Mouse (Mus musculus): ENCODE results near the gene Crispld2. TPM values are rescaled to one million over a fixed set of nuclear protein-coding genes. Genes with fewer than 3 reads are reported as not detected.

Crispld2 gene
- polyA plus RNA-seq, 1 experiment: 7.6 TPM

- H3K4me1 ChIP-seq (replicated peaks; ENCODE audit: control insufficient read depth, insufficient read depth, low read length): peaks cover 8% of the 10 kb centered on the region
- TF ChIP-seq CTCF (IDR thresholded peaks at IDR 0.05; ENCODE audit: borderline replicate concordance, control insufficient read depth, extremely low read depth, insufficient read depth, low read length, poor library complexity): no peak
- TF ChIP-seq POLR2A (IDR thresholded peaks at IDR 0.05; ENCODE audit: control insufficient read depth, extremely low read depth, insufficient read depth, low read length, poor library complexity): no peak
- DNase-seq: no peak
- WGBS: 94% methylated on average over 11 of the region's 11 CpGs
- H3K27ac ChIP-seq (ENCODE audit: control insufficient read depth, insufficient read depth, low read length): no peak overlapping the region
- H3K4me3 ChIP-seq (ENCODE audit: control insufficient read depth, insufficient read depth, low read length): no peak overlapping the region
- H3K27me3 ChIP-seq (ENCODE audit: control insufficient read depth, insufficient read depth, low read length): no peaks in the 10 kb centered on the region
- no peaks in the 10 kb centered on the region for H3K36me3 ChIP-seq (ENCODE audit: control insufficient read depth, insufficient read depth, low read length)
Measured at GRCm38 (mm10) chr8:120039313-120039919, 47.2 kb downstream of the Crispld2 start.

GRCm38 (mm10) chr8:120040861-120041260, 48.6 kb downstream of the Crispld2 start:
- H3K36me3 ChIP-seq (ENCODE audit: control insufficient read depth, insufficient read depth, low read length): no peaks in the 10 kb centered on the region
- DNase-seq: peak; percentile 27
- no peak overlapping the region for H3K4me3 ChIP-seq (ENCODE audit: control insufficient read depth, insufficient read depth, low read length)

GRCm38 (mm10) chr8:120042542-120043312, 50.5 kb downstream of the Crispld2 start:
- no peak for DNase-seq
- Histone ChIP-seq H3K27ac (ENCODE audit: control insufficient read depth, insufficient read depth, low read length) (no peak overlapping the region), H3K36me3 (ENCODE audit: control insufficient read depth, insufficient read depth, low read length) (no peaks in the 10 kb centered on the region), H3K4me3 (ENCODE audit: control insufficient read depth, insufficient read depth, low read length) (no peak overlapping the region), H3K4me1 (replicated peaks; ENCODE audit: control insufficient read depth, insufficient read depth, low read length) (peaks cover 11% of the 10 kb centered on the region), H3K27me3 (ENCODE audit: control insufficient read depth, insufficient read depth, low read length) (no peaks in the 10 kb centered on the region)
- TF ChIP-seq POLR2A (IDR thresholded peaks at IDR 0.05; ENCODE audit: control insufficient read depth, extremely low read depth, insufficient read depth, low read length, poor library complexity): no peak
- TF ChIP-seq CTCF (IDR thresholded peaks at IDR 0.05; ENCODE audit: borderline replicate concordance, control insufficient read depth, extremely low read depth, insufficient read depth, low read length, poor library complexity): no peak
- 95% methylated on average over 10 of the region's 10 CpGs for WGBS

More at GRCm38 (mm10) chr8:120040861-120041260, 48.6 kb downstream of the Crispld2 start:
- Histone ChIP-seq H3K27ac (ENCODE audit: control insufficient read depth, insufficient read depth, low read length) (no peak overlapping the region), H3K4me1 (replicated peaks; ENCODE audit: control insufficient read depth, insufficient read depth, low read length) (peaks cover 11% of the 10 kb centered on the region), H3K27me3 (ENCODE audit: control insufficient read depth, insufficient read depth, low read length) (no peaks in the 10 kb centered on the region)
- 8% methylated on average over 1 of the region's 1 CpGs for WGBS
- no peak for TF ChIP-seq CTCF (IDR thresholded peaks at IDR 0.05; ENCODE audit: borderline replicate concordance, control insufficient read depth, extremely low read depth, insufficient read depth, low read length, poor library complexity)
- no peak for TF ChIP-seq POLR2A (IDR thresholded peaks at IDR 0.05; ENCODE audit: control insufficient read depth, extremely low read depth, insufficient read depth, low read length, poor library complexity)

- Histone ChIP-seq H3K36me3 (ENCODE audit: control insufficient read depth, insufficient read depth, low read length) (no peaks in the 10 kb centered on the region), H3K27ac (ENCODE audit: control insufficient read depth, insufficient read depth, low read length) (no peak overlapping the region), H3K4me3 (ENCODE audit: control insufficient read depth, insufficient read depth, low read length) (no peak overlapping the region), H3K4me1 (replicated peaks; ENCODE audit: control insufficient read depth, insufficient read depth, low read length) (peaks cover 21% of the 10 kb centered on the region), H3K27me3 (ENCODE audit: control insufficient read depth, insufficient read depth, low read length) (no peaks in the 10 kb centered on the region)
- no peak for DNase-seq
- 95% methylated on average over 8 of the region's 8 CpGs for WGBS
- TF ChIP-seq CTCF (IDR thresholded peaks at IDR 0.05; ENCODE audit: borderline replicate concordance, control insufficient read depth, extremely low read depth, insufficient read depth, low read length, poor library complexity) (no peak), POLR2A (IDR thresholded peaks at IDR 0.05; ENCODE audit: control insufficient read depth, extremely low read depth, insufficient read depth, low read length, poor library complexity) (no peak)
Measured at GRCm38 (mm10) chr8:120044907-120045306, 52.7 kb downstream of the Crispld2 start.

- Histone ChIP-seq H3K4me1 (replicated peaks; ENCODE audit: control insufficient read depth, insufficient read depth, low read length) (peaks cover 26% of the 10 kb centered on the region), H3K27me3 (ENCODE audit: control insufficient read depth, insufficient read depth, low read length) (no peaks in the 10 kb centered on the region), H3K36me3 (ENCODE audit: control insufficient read depth, insufficient read depth, low read length) (no peaks in the 10 kb centered on the region), H3K27ac (ENCODE audit: control insufficient read depth, insufficient read depth, low read length) (no peak overlapping the region), H3K4me3 (ENCODE audit: control insufficient read depth, insufficient read depth, low read length) (no peak overlapping the region)
- 63% methylated on average over 5 of the region's 5 CpGs for WGBS
- TF ChIP-seq CTCF (IDR thresholded peaks at IDR 0.05; ENCODE audit: borderline replicate concordance, control insufficient read depth, extremely low read depth, insufficient read depth, low read length, poor library complexity) (no peak), POLR2A (IDR thresholded peaks at IDR 0.05; ENCODE audit: control insufficient read depth, extremely low read depth, insufficient read depth, low read length, poor library complexity) (no peak)
- DNase-seq: no peak
Measured at GRCm38 (mm10) chr8:120045471-120045870, 53.2 kb downstream of the Crispld2 start.

DNA sequence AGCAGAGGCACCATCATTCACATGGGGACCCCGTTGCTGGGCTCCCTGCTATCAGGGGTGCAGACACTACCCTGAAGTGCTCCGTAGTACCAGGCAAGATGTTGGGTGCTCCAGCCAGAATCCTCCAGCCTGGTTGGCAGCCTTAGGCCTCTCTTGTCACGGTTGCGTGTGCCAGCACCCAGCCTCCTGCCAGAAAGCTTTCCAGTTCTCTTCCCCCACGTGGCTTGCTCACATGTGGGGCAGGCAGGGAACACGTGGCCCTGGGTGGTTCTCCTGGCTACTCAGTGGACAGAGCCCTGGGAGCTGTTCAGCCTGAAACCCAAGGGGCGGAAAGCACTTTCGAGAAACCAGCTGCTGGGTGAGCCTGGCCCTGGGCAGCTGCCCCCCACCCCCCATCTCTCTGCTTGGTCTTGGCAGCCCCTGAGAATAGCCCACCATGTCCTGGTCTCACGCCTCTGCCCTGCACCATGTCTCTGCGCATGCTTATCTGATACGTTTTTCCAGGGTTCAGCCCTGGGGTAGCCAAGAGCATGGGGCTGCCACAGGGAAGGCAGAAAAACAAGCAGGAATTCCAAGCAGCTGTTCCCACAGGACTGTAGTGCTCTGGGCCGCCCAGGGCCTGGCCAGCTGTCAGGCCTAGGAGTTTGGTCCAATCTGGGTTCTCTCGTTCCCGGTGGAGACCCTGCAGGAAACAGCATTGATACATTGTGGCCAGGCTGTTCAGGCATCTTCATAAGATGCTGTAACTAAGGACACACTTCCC, 54.2 kb downstream of the Crispld2 start:
- Histone ChIP-seq H3K4me1 (replicated peaks; ENCODE audit: control insufficient read depth, insufficient read depth, low read length) (peaks cover 31% of the 10 kb centered on the region), H3K27me3 (ENCODE audit: control insufficient read depth, insufficient read depth, low read length) (no peaks in the 10 kb centered on the region), H3K27ac (ENCODE audit: control insufficient read depth, insufficient read depth, low read length) (no peak overlapping the region), H3K4me3 (ENCODE audit: control insufficient read depth, insufficient read depth, low read length) (no peak overlapping the region), H3K36me3 (ENCODE audit: control insufficient read depth, insufficient read depth, low read length) (no peaks in the 10 kb centered on the region)
- 90% methylated on average over 14 of the region's 14 CpGs for WGBS
- DNase-seq: no peak
- TF ChIP-seq POLR2A (IDR thresholded peaks at IDR 0.05; ENCODE audit: control insufficient read depth, extremely low read depth, insufficient read depth, low read length, poor library complexity) (no peak), CTCF (IDR thresholded peaks at IDR 0.05; ENCODE audit: borderline replicate concordance, control insufficient read depth, extremely low read depth, insufficient read depth, low read length, poor library complexity) (no peak)
